Mouse (Mus musculus) liver, embryonic 14.5 days (tissue): ENCODE measurements at regions not wholly inside any gene's neighbourhood (a gene's known extent, or its start where the extent isn't known, plus 50 kb on each side); places are given as distances from the start of the nearest gene placed in this dataset.

Experiments
- ATAC-seq: fragments of 200-750 bp; cut with Nextera tagmentation; 2 replicates; pipeline ENCODE4 v1.8.0; 2017; ENCODE audit warnings: moderate number of reproducible peaks, mild to moderate bottlenecking, moderate library complexity; ENCODE audit not compliant: insufficient read depth
- DNase-seq, 3 experiments: peaks; one replicate each; pipeline ENCODE4 v3.0.0-alpha.2; 2012 to 2013; ENCODE audit warnings: low read depth in 3 of 3, low spot score in 3 of 3
- H3K27ac ChIP-seq: fragments of 300-500 bp; sonication (generic); 2 replicates; pipeline ENCODE4 v1.5.1; 2014; ENCODE audit warnings: moderate library complexity, mild to moderate bottlenecking, control low read depth, inconsistent platforms
- H3K27me3 ChIP-seq: fragments of 300-500 bp; sonication (generic); 2 replicates; pipeline ENCODE4 v1.6.1; 2014; ENCODE audit warnings: mild to moderate bottlenecking, low read length, moderate library complexity; ENCODE audit not compliant: control insufficient read depth, insufficient read depth
- H3K36me3 ChIP-seq: fragments of 300-500 bp; sonication (generic); replicated peaks from 2 replicates; pipeline ENCODE4 v1.6.1; 2014; ENCODE audit warnings: low read depth; ENCODE audit not compliant: control insufficient read depth, insufficient read depth
- H3K4me1 ChIP-seq, 2 experiments: fragments of 200-500 bp in 1 of 2; fragments of 300-500 bp in 1 of 2; sonication (generic) in 1 of 2; replicated peaks; 2 replicates each; pipeline ENCODE4 v1.6.1; 2012 to 2014; ENCODE audit warnings: antibody characterized with exemption in 1 of 2, inconsistent platforms in 1 of 2, low read length in 1 of 2; ENCODE audit not compliant: control insufficient read depth in 2 of 2, insufficient read depth in 2 of 2
- H3K4me2 ChIP-seq: fragments of 300-500 bp; sonication (generic); 2 replicates; pipeline ENCODE4 v1.6.1; 2014; ENCODE audit warnings: low read depth, mild to moderate bottlenecking, control low read depth, moderate library complexity
- H3K4me3 ChIP-seq, 2 experiments: fragments of 200-500 bp in 1 of 2; fragments of 300-500 bp in 1 of 2; sonication (generic) in 1 of 2; 2 replicates each; pipeline ENCODE4 v1.5.1; 2012 to 2014; ENCODE audit warnings: low read depth in 2 of 2, low read length in 2 of 2, mild to moderate bottlenecking in 2 of 2, control low read depth in 1 of 2, inconsistent platforms in 1 of 2, moderate library complexity in 1 of 2; ENCODE audit not compliant: insufficient read depth in 1 of 2
- H3K9ac ChIP-seq: fragments of 300-500 bp; sonication (generic); replicated peaks from 2 replicates; pipeline ENCODE4 v1.6.1; 2014; ENCODE audit warnings: mild to moderate bottlenecking, control low read depth, moderate library complexity
- H3K9me3 ChIP-seq: fragments of 300-500 bp; sonication (generic); 2 replicates; pipeline ENCODE4 v1.6.1; 2016; ENCODE audit warnings: low read length, mixed read lengths; ENCODE audit not compliant: control insufficient read depth
- CTCF ChIP-seq: IDR thresholded peaks from 2 replicates; pipeline ENCODE4 v1.5.1; 2016; ENCODE audit warnings: antibody characterized with exemption, low read depth, control low read depth
- EP300 ChIP-seq: IDR thresholded peaks from 2 replicates; pipeline ENCODE4 v1.6.1; 2016; ENCODE audit warnings: antibody characterized with exemption, low read depth
- WGBS: fragments of 180-500 bp; shearing (Covaris S2); extraction: QIAGEN DNeasy Blood & Tissue Kit; methylation state at CpG from one replicate; pipeline ENCODE4 v1.1.7; 2014; ENCODE audit not compliant: insufficient replicate concordance; 5-methylcytosine and 5-hydroxymethylcytosine counted together

DNA sequence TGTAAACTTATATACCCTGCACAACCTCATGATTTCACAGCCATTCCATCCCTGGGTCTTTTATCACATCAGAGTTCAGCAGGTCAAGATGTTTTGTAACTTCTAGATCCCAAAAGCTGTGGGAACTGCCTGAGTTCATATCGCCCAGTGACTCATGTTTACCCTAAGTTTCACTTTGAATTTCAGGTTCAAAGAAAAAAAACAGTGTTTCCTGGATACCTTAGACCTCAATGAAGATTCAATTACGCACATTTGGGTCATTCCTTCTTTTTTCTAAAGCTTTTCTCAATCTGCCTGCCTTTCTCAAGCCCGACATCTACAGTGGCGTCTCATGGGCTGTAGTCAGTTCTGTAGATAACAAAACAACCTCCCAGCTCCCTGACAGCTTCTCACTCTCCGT is 354.9 kb upstream of the Trib2 start:
- no peak overlapping the region for H3K27ac ChIP-seq
- H3K27me3 ChIP-seq = no peaks in the 10 kb centered on the region
- no peak overlapping the region for H3K9ac ChIP-seq
- TF ChIP-seq CTCF (no peak), EP300 (no peak)
- H3K4me1 ChIP-seq = no peaks in the 10 kb centered on the region
- ATAC-seq (no peak), DNase-seq (no peak)
- no peaks in the 10 kb centered on the region for H3K36me3 ChIP-seq
- WGBS = 45% methylated on average over 5 of the region's 5 CpGs
- H3K4me2 ChIP-seq = no peak overlapping the region
- H3K9me3 ChIP-seq = no peaks in the 10 kb centered on the region
- H3K4me3 ChIP-seq = no peak overlapping the region

DNA sequence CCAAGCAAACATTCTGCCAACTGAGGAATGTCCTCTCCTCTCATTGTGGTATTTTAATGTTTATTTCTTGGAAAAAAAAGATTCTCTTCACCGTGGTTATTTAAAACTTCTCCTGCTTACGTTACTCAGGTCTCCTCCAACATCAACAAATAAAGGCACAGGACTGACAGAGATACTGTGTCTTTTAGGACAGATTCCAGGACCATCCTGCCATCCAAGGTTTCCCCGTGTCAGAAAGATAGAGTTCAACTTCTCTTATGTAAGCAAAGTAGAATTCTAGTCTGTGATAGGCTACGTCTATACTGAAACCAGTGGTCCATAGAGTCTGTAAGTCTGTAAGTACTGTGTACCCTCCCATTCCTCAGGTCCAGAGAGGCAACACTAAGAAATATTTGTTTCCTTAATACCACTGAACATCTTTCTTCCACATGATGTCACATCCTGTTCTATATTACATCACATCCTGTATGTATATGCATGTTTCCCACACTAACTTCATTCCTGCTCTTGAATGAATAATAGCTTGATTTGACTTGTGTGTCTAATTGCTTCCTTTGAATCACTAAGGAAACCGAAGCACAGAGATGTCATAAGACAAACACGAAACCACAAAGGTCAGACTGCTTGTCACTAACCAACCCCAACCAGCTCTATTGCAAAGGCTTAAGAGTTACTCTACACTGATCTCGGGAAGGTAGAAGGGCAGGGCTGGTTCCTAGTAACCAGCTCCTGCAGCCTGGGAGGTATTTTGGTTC is 353.2 kb upstream of the Trib2 start:
- Histone ChIP-seq H3K27ac (no peak overlapping the region), H3K9ac (no peak overlapping the region), H3K36me3 (no peaks in the 10 kb centered on the region), H3K4me1 (no peaks in the 10 kb centered on the region), H3K4me2 (no peak overlapping the region), H3K4me3 (no peak overlapping the region), H3K27me3 (no peaks in the 10 kb centered on the region), H3K9me3 (no peaks in the 10 kb centered on the region)
- ATAC-seq (no peak), DNase-seq (no peak)
- no peak for TF ChIP-seq CTCF
- WGBS = 48% methylated on average over 7 of the region's 7 CpGs

DNA sequence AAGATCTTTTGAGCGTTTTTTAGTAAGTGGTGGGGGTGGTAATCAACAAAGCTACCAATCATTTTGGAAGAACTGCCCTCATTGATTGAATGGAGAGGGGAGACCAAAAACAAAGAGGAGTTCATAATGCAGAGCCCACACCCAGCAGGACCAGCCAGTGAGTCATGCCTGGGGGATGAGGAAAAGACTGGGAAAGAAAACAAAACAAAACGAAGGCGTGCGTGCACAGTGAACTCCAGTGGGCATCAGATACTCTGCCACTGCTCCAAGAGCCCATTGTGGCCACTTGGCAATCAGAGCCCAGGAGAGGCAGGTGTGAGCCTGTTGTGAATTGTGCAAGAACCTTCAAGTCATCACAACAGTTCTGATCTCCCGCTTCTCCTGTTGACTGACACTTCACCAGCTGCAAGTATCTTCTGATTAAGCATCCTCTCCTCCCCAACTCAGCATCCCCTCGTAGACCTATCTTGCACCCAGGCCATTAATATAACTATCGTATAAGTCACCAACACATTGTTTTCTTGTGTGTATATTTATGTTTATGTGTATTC is 351.1 kb upstream of the Trib2 start:
- DNase-seq = no peak
- no peaks in the 10 kb centered on the region for H3K4me1 ChIP-seq
- no peak overlapping the region for H3K4me3 ChIP-seq
- TF ChIP-seq EP300 (no peak), CTCF (no peak)
- H3K9me3 ChIP-seq = no peaks in the 10 kb centered on the region
- no peak for ATAC-seq
- H3K4me2 ChIP-seq = no peak overlapping the region
- 65% methylated on average over 7 of the region's 7 CpGs for WGBS
- no peaks in the 10 kb centered on the region for H3K36me3 ChIP-seq
- no peaks in the 10 kb centered on the region for H3K27me3 ChIP-seq
- no peak overlapping the region for H3K9ac ChIP-seq
- no peak overlapping the region for H3K27ac ChIP-seq

DNA sequence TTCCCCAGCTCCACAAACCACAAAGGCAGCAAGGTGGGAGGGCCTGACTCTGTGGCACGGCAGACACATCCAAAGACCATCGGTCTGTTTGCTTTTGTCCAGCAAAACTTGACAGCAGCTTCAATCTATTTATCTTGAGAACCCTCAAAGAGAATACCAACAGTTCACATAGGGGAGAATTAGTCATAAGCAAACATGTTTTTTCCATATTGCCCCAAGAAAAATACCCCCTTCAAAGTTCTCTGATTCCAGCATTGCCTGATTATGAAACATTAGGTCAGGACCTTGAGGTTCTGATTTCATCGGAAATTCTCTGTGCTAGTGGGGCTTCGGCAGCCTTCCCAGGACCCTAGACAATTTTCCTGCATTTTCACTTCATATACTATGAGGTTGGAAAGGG is 348.4 kb upstream of the Trib2 start:
- DNase-seq = no peak
- no peak overlapping the region for H3K9ac ChIP-seq
- no peak overlapping the region for H3K4me3 ChIP-seq
- no peaks in the 10 kb centered on the region for H3K27me3 ChIP-seq
- H3K9me3 ChIP-seq = no peaks in the 10 kb centered on the region
- H3K36me3 ChIP-seq = no peaks in the 10 kb centered on the region
- H3K4me1 ChIP-seq = no peaks in the 10 kb centered on the region
- H3K27ac ChIP-seq = no peak overlapping the region
- ATAC-seq = no peak
- 48% methylated on average over 4 of the region's 4 CpGs for WGBS
- no peak for TF ChIP-seq EP300
- no peak for TF ChIP-seq CTCF
- H3K4me2 ChIP-seq = no peak overlapping the region

DNA sequence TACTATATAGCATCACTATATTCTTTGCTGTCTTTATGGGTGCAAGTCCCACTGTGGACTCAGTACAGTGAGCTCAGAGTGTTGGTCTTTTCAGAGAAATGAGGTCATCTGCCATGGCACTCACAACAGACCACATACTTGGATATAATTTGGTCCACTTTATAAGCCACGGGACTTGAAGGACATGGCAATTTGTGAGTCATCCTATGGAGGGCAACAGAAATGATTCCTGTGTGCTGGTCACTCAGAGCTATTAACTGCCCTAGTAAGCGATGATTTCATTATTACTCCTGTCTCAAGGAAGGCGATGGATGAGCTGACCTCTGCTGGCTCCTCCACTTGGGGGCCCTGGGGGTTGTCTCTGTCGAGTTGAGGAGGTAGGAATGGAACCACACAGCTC is 345.2 kb upstream of the Trib2 start:
- no peak overlapping the region for H3K4me3 ChIP-seq
- no peak for DNase-seq
- no peak overlapping the region for H3K27ac ChIP-seq
- H3K9me3 ChIP-seq = no peaks in the 10 kb centered on the region
- H3K4me1 ChIP-seq = no peaks in the 10 kb centered on the region
- 71% methylated on average over 4 of the region's 4 CpGs for WGBS
- no peak overlapping the region for H3K4me2 ChIP-seq
- H3K36me3 ChIP-seq = no peaks in the 10 kb centered on the region
- H3K27me3 ChIP-seq = no peaks in the 10 kb centered on the region
- TF ChIP-seq CTCF (no peak), EP300 (no peak)
- no peak for ATAC-seq
- H3K9ac ChIP-seq = no peak overlapping the region
